Mouse (Mus musculus): ENCODE results near the gene Dip2b. TPM values are rescaled to one million over a fixed set of nuclear protein-coding genes. Genes with fewer than 3 reads are reported as not detected.

Gene Dip2b
- polyA plus RNA-seq, 1 experiment, result not detected

DNA sequence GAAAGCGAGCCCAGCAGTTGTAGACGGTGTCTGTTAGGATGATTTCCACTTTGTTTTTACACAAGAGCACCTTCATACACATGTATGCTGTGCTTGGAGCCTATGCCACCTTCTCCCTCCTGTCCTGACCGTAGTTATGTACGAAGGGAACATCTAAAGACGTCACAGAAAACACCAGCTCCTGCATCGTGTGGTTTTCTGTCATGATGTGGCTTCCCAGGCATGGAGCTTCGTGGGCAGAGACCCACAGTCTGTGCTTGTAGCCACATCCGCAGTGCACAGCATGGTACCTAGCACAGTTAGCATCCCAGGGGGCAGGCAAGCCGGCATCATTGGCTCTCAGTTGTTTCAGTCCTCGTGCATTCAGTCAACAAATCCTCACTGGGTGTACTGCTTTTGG, 143.4 kb downstream of the Dip2b start:
- WGBS, result 73% methylated on average over 10 of the region's 10 CpGs
- Histone ChIP-seq H3K4me3 (ENCODE audit: insufficient read depth, low read depth, low read length) (no peak overlapping the region), H3K4me1 (ENCODE audit: control insufficient read depth, insufficient read depth, low read length) (peaks cover 4% of the 10 kb centered on the region; the same call in 1 of the 2 replicates), H3K27ac (ENCODE audit: insufficient read depth, low read depth, low read length) (no peak overlapping the region)
- TF ChIP-seq POLR2A (IDR thresholded peaks at IDR 0.05; ENCODE audit: insufficient read depth, low read depth, low read length), result no peak

- WGBS, result 89% methylated on average over 28 of the region's 28 CpGs
- Histone ChIP-seq H3K4me3 (ENCODE audit: insufficient read depth, low read depth, low read length) (no peak overlapping the region), H3K27ac (ENCODE audit: insufficient read depth, low read depth, low read length) (no peak overlapping the region), H3K4me1 (ENCODE audit: control insufficient read depth, insufficient read depth, low read length) (peaks cover 4% of the 10 kb centered on the region; the same call in 1 of the 2 replicates)
- TF ChIP-seq CTCF (IDR thresholded peaks at IDR 0.05; ENCODE audit: insufficient read depth, low read depth, low read length), result no peak
- TF ChIP-seq POLR2A (IDR thresholded peaks at IDR 0.05; ENCODE audit: insufficient read depth, low read depth, low read length), result no peak
These were observed 144.2 kb downstream of the Dip2b start for GRCm38 (mm10) chr15:100182526-100183280.

- TF ChIP-seq POLR2A (IDR thresholded peaks at IDR 0.05; ENCODE audit: insufficient read depth, low read depth, low read length) (no peak), CTCF (IDR thresholded peaks at IDR 0.05; ENCODE audit: insufficient read depth, low read depth, low read length) (no peak)
- no peak overlapping the region for H3K4me3 ChIP-seq (ENCODE audit: insufficient read depth, low read depth, low read length)
- no peak overlapping the region for H3K27ac ChIP-seq (ENCODE audit: insufficient read depth, low read depth, low read length)
- 87% methylated on average over 10 of the region's 10 CpGs for WGBS
- H3K4me1 ChIP-seq (ENCODE audit: control insufficient read depth, insufficient read depth, low read length), result peaks cover 4% of the 10 kb centered on the region; the same call in 1 of the 2 replicates
These were observed 145.0 kb downstream of the Dip2b start for GRCm38 (mm10) chr15:100183510-100183909.

GRCm38 (mm10) chr15:100184821-100185496, 146.5 kb downstream of the Dip2b start:
- no peak overlapping the region for H3K4me3 ChIP-seq (ENCODE audit: insufficient read depth, low read depth, low read length)
- no peak for TF ChIP-seq CTCF (IDR thresholded peaks at IDR 0.05; ENCODE audit: insufficient read depth, low read depth, low read length)
- TF ChIP-seq POLR2A (IDR thresholded peaks at IDR 0.05; ENCODE audit: insufficient read depth, low read depth, low read length), result no peak
- 77% methylated on average over 5 of the region's 5 CpGs for WGBS
- no peak overlapping the region for H3K27ac ChIP-seq (ENCODE audit: insufficient read depth, low read depth, low read length)
- H3K4me1 ChIP-seq (ENCODE audit: control insufficient read depth, insufficient read depth, low read length), result no peaks in the 10 kb centered on the region

DNA sequence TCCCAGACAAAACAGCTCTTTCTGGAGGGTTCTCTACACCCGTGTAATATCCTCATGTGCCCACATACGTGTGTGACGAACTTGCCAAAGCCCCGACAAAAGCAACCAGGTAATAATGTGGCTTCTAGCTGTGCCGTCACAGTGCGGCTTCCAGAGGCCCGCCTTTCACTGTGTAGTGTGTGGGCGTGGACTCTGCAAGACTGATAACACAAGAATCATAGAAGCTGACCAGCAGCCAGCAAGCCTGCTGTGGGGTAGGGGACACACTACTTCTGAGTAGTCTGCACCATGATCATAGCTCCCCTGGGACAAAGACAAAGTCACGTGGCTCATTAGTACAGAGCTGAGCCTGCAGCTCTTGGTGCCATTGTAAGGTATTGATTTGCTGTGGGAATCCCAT, 147.8 kb downstream of the Dip2b start:
- 84% methylated on average over 9 of the region's 9 CpGs for WGBS
- H3K27ac ChIP-seq (ENCODE audit: insufficient read depth, low read depth, low read length), result no peak overlapping the region
- no peak overlapping the region for H3K4me3 ChIP-seq (ENCODE audit: insufficient read depth, low read depth, low read length)
- TF ChIP-seq POLR2A (IDR thresholded peaks at IDR 0.05; ENCODE audit: insufficient read depth, low read depth, low read length) (no peak), CTCF (IDR thresholded peaks at IDR 0.05; ENCODE audit: insufficient read depth, low read depth, low read length) (no peak)
- no peaks in the 10 kb centered on the region for H3K4me1 ChIP-seq (ENCODE audit: control insufficient read depth, insufficient read depth, low read length)

- no peak overlapping the region for H3K27ac ChIP-seq (ENCODE audit: insufficient read depth, low read depth, low read length)
- 83% methylated on average over 8 of the region's 8 CpGs for WGBS
- no peak overlapping the region for H3K4me3 ChIP-seq (ENCODE audit: insufficient read depth, low read depth, low read length)
- no peaks in the 10 kb centered on the region for H3K4me1 ChIP-seq (ENCODE audit: control insufficient read depth, insufficient read depth, low read length)
- TF ChIP-seq POLR2A (IDR thresholded peaks at IDR 0.05; ENCODE audit: insufficient read depth, low read depth, low read length), result no peak
- TF ChIP-seq CTCF (IDR thresholded peaks at IDR 0.05; ENCODE audit: insufficient read depth, low read depth, low read length), result no peak
These were observed 148.6 kb downstream of the Dip2b start for GRCm38 (mm10) chr15:100186882-100187672.

- Histone ChIP-seq H3K27ac (ENCODE audit: insufficient read depth, low read depth, low read length) (no peak overlapping the region), H3K4me1 (ENCODE audit: control insufficient read depth, insufficient read depth, low read length) (no peaks in the 10 kb centered on the region), H3K4me3 (ENCODE audit: insufficient read depth, low read depth, low read length) (no peak overlapping the region)
- no peak for TF ChIP-seq CTCF (IDR thresholded peaks at IDR 0.05; ENCODE audit: insufficient read depth, low read depth, low read length)
- no peak for TF ChIP-seq POLR2A (IDR thresholded peaks at IDR 0.05; ENCODE audit: insufficient read depth, low read depth, low read length)
- WGBS, result 88% methylated on average over 5 of the region's 5 CpGs
These were observed 150.1 kb downstream of the Dip2b start for GRCm38 (mm10) chr15:100188542-100188941.

GRCm38 (mm10) chr15:100188962-100189404, 150.5 kb downstream of the Dip2b start:
- H3K27ac ChIP-seq (ENCODE audit: insufficient read depth, low read depth, low read length), result no peak overlapping the region
- 63% methylated on average over 14 of the region's 14 CpGs for WGBS
- no peak for TF ChIP-seq CTCF (IDR thresholded peaks at IDR 0.05; ENCODE audit: insufficient read depth, low read depth, low read length)
- no peak for TF ChIP-seq POLR2A (IDR thresholded peaks at IDR 0.05; ENCODE audit: insufficient read depth, low read depth, low read length)
- H3K4me3 ChIP-seq (ENCODE audit: insufficient read depth, low read depth, low read length), result no peak overlapping the region
- H3K4me1 ChIP-seq (ENCODE audit: control insufficient read depth, insufficient read depth, low read length), result no peaks in the 10 kb centered on the region

Measured in olfactory bulb, adult 2 months (tissue).